Mouse (Mus musculus): Measurements from ENCODE around the gene Gopc. TPM values are rescaled to one million over a fixed set of nuclear protein-coding genes. Genes with fewer than 3 reads are reported as not detected.
"Not testable (repeated sequence)": the region's sequence is repeated elsewhere in the genome, so short reads cannot be mapped to it uniquely, and the experiment has no call there.

Gene Gopc
- polyA plus RNA-seq, 1 experiment from 2014 or later, result 15.9 TPM

DNA sequence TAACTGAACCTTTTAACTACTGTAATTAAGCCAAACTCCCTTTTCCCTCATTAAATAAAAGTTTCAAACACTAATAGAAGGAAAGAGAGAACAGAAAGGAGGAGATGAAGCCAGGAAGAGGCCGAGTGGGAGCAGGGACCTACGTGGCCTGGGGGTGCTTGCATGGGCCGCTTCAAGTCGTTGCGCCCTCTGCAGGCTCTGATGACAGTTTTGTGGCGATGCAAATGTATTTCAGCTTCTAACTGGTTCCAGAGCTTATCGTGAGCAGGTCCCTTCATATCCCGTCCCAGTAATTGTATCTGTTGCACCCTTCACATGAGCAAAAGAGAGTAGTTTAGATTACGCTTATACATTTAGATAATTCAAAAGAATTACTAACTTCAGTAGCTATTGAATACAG, 28.7 kb downstream of the Gopc start:
- Histone ChIP-seq H3K4me3 (ENCODE audit: low read depth, low read length) (no peak overlapping the region), H3K27me3 (ENCODE audit: control insufficient read depth, insufficient read depth, low read length) (no peaks in the 10 kb centered on the region), H3K4me2 (no peak overlapping the region), H3K36me3 (ENCODE audit: control insufficient read depth, insufficient read depth, low read length) (peaks cover 16% of the 10 kb centered on the region), H3K4me1 (ENCODE audit: control insufficient read depth, insufficient read depth, low read length) (no peaks in the 10 kb centered on the region), H3K9me3 (replicated peaks; ENCODE audit: control insufficient read depth, low read length) (no peaks in the 10 kb centered on the region), H3K27ac (ENCODE audit: low read depth, low read length) (no peak overlapping the region), H3K9ac (ENCODE audit: low read depth, low read length) (no peak overlapping the region)
- no peak for ATAC-seq (replicated peaks; ENCODE audit: insufficient number of reproducible peaks, low FRiP score, low TSS enrichment)
- WGBS (ENCODE audit: insufficient replicate concordance), result 77% methylated on average over 9 of the region's 9 CpGs

DNA sequence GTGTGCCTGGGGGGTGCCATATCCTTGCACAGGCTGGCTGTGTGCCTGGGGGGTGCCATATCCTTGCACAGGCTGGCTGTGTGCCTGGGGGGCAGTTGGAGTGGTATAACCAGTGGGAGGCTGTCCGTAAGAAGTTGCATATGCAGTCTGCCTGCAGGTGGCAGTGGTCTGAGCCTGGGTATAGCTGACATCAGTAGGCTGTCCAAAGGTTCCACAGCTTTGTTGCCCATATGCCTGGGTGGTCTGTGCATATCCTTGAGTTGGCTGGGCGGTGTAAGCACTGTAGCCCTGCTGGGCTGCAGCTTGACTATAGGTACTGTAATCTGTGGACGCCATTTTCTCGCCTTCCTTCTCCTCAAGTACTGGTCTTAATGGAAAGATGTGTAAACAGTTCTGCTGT, 38.6 kb downstream of the Gopc start:
- H3K9ac ChIP-seq (ENCODE audit: low read depth, low read length); H3K4me1 ChIP-seq (ENCODE audit: control insufficient read depth, insufficient read depth, low read length); ATAC-seq (replicated peaks; ENCODE audit: insufficient number of reproducible peaks, low FRiP score, low TSS enrichment); H3K27ac ChIP-seq (ENCODE audit: low read depth, low read length); H3K27me3 ChIP-seq (ENCODE audit: control insufficient read depth, insufficient read depth, low read length); H3K4me3 ChIP-seq (ENCODE audit: low read depth, low read length); H3K4me2 ChIP-seq; H3K9me3 ChIP-seq (replicated peaks; ENCODE audit: control insufficient read depth, low read length): not testable (repeated sequence)
- peaks cover 22% of the 10 kb centered on the region for H3K36me3 ChIP-seq (ENCODE audit: control insufficient read depth, insufficient read depth, low read length)
- 87% methylated on average over 4 of the region's 4 CpGs for WGBS (ENCODE audit: insufficient replicate concordance)

DNA sequence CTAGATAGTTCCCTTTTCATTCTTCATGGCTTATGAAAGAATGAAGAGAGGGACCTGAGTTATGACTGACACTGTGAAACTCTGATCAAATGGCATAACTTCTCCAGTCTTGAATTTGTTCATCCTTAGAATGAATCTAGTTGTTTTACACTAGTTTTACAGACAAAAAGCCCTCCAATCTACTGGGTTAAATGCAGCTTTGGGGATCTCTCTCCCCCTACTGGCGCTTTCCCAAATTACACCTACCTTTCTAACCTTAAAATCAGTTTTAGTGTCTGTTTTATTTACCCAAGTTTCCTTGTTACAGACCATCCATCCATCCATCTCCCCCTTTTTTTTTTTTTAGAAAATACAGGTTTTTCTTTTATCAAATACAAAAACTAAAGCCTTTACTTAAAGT, 50.9 kb downstream of the Gopc start:
- WGBS (ENCODE audit: insufficient replicate concordance), result 4% methylated on average over 1 of the region's 1 CpGs
- Histone ChIP-seq H3K27me3 (ENCODE audit: control insufficient read depth, insufficient read depth, low read length) (no peaks in the 10 kb centered on the region), H3K9me3 (replicated peaks; ENCODE audit: control insufficient read depth, low read length) (no peaks in the 10 kb centered on the region), H3K27ac (ENCODE audit: low read depth, low read length) (no peak overlapping the region), H3K4me3 (ENCODE audit: low read depth, low read length) (no peak overlapping the region), H3K9ac (ENCODE audit: low read depth, low read length) (no peak overlapping the region), H3K4me1 (ENCODE audit: control insufficient read depth, insufficient read depth, low read length) (no peaks in the 10 kb centered on the region), H3K36me3 (ENCODE audit: control insufficient read depth, insufficient read depth, low read length) (peaks cover 5% of the 10 kb centered on the region; the same call in 1 of the 2 replicates), H3K4me2 (no peak overlapping the region)
- ATAC-seq (replicated peaks; ENCODE audit: insufficient number of reproducible peaks, low FRiP score, low TSS enrichment), result no peak

DNA sequence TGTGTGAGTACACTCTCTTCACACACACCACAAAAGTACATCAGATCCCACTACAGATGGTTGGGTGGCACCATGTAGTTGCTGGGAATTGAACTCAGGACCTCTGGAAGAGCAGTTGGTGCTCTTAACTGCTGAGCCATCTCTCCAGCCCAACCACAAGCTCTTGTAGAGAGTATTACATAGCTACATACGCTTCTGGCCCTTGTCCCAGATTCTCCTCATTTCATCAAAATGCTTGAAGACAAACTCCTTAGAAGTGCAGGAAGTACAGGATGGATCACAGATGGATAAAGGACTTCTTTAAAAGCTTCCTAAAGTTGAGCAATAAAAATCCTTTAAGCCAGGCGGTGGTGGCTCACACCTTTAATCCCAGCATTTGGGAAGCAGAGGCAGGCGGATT, 60.0 kb downstream of the Gopc start:
- WGBS (ENCODE audit: insufficient replicate concordance), result 88% methylated on average over 3 of the region's 3 CpGs
- Histone ChIP-seq H3K36me3 (ENCODE audit: control insufficient read depth, insufficient read depth, low read length) (no peaks in the 10 kb centered on the region; the same call in 1 of the 2 replicates), H3K9me3 (replicated peaks; ENCODE audit: control insufficient read depth, low read length) (no peaks in the 10 kb centered on the region), H3K27ac (ENCODE audit: low read depth, low read length) (no peak overlapping the region), H3K27me3 (ENCODE audit: control insufficient read depth, insufficient read depth, low read length) (no peaks in the 10 kb centered on the region), H3K4me1 (ENCODE audit: control insufficient read depth, insufficient read depth, low read length) (no peaks in the 10 kb centered on the region), H3K9ac (ENCODE audit: low read depth, low read length) (no peak overlapping the region), H3K4me2 (no peak overlapping the region), H3K4me3 (ENCODE audit: low read depth, low read length) (no peak overlapping the region)
- no peak for ATAC-seq (replicated peaks; ENCODE audit: insufficient number of reproducible peaks, low FRiP score, low TSS enrichment)

DNA sequence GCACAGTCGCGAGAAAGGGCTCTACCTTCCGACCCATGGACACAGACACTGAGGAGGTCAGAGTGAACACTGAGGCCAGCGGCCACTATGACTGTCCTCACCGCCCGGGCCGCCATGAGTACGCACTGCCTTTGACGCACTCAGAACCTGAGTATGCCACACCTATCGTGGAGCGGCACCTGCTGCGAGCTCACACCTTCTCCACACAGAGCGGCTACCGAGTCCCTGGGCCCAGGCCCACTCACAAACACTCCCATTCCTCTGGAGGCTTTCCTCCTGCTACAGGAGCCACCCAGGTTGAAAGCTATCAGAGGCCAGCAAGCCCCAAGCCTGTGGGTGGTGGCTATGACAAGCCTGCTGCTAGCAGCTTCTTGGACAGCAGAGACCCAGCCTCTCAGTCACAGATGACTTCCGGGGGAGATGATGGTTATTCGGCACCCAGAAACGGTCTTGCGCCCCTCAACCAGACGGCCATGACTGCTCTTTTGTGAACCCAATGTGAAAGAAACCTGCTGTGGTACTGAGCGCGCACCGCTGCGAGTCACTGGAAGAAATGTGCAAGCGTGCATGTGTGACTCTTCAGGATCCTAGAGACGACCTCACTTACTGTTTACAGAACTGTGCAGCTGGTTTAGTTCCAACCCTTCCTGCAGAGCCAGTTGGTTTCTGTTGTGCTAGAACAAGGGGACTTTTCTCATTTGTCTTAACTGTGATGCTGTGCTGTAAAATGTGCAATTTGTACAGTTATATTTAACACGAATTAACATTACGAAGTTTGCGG, 62.2 kb downstream of the Gopc start:
- no peaks in the 10 kb centered on the region for H3K27me3 ChIP-seq (ENCODE audit: control insufficient read depth, insufficient read depth, low read length)
- H3K4me1 ChIP-seq (ENCODE audit: control insufficient read depth, insufficient read depth, low read length), result no peaks in the 10 kb centered on the region
- H3K9ac ChIP-seq (ENCODE audit: low read depth, low read length), result no peak overlapping the region
- H3K9me3 ChIP-seq (replicated peaks; ENCODE audit: control insufficient read depth, low read length), result no peaks in the 10 kb centered on the region
- no peaks in the 10 kb centered on the region; the same call in 1 of the 2 replicates for H3K36me3 ChIP-seq (ENCODE audit: control insufficient read depth, insufficient read depth, low read length)
- WGBS (ENCODE audit: insufficient replicate concordance), result 89% methylated on average over 28 of the region's 28 CpGs
- no peak overlapping the region for H3K4me2 ChIP-seq
- no peak overlapping the region for H3K4me3 ChIP-seq (ENCODE audit: low read depth, low read length)
- no peak for ATAC-seq (replicated peaks; ENCODE audit: insufficient number of reproducible peaks, low FRiP score, low TSS enrichment)
- H3K27ac ChIP-seq (ENCODE audit: low read depth, low read length), result no peak overlapping the region

DNA sequence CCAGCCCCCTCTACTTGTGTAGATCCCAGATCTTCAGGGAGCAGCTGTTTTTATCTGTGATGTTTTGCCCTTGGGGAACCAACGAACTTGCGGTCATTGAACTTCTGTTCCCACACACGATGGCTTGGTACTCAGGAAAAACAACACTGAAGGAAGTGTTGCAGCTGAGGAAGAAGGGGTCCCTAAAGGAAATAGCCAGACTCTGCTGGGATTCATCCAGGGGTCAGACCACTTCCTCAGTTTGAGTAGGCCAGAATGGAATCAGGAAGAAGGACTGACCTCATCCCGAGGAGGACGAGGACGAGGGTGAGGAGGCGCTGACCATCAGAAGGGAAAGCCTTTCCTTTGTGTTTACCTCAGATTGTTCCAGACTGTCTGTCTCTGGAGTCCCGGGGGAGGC, 72.7 kb downstream of the Gopc start:
- Histone ChIP-seq H3K4me3 (ENCODE audit: low read depth, low read length) (no peak overlapping the region), H3K9me3 (replicated peaks; ENCODE audit: control insufficient read depth, low read length) (no peaks in the 10 kb centered on the region), H3K4me2 (no peak overlapping the region), H3K27me3 (ENCODE audit: control insufficient read depth, insufficient read depth, low read length) (no peaks in the 10 kb centered on the region), H3K27ac (ENCODE audit: low read depth, low read length) (no peak overlapping the region), H3K4me1 (ENCODE audit: control insufficient read depth, insufficient read depth, low read length) (no peaks in the 10 kb centered on the region), H3K36me3 (ENCODE audit: control insufficient read depth, insufficient read depth, low read length) (no peaks in the 10 kb centered on the region), H3K9ac (ENCODE audit: low read depth, low read length) (no peak overlapping the region)
- no peak for ATAC-seq (replicated peaks; ENCODE audit: insufficient number of reproducible peaks, low FRiP score, low TSS enrichment)
- WGBS (ENCODE audit: insufficient replicate concordance), result 44% methylated on average over 8 of the region's 8 CpGs

DNA sequence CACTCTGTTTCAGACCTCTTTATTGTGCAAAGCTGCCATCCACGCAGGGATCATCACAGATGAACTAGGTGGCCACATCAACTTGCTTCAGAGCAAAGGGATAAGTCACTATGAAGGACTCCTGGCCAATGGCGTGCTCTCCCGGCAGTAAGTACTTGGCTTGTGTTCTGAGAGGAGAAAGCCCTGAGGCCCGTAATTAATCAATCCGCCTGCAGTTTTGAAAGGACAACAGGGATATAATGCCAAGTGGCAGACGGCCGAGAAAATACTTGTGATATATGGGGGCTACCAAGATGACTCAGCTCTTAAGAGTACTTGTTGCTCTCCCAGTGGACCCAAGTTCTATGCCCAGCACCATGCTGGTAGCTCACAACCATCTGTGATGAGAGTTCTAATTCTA, 77.3 kb downstream of the Gopc start:
- ATAC-seq (replicated peaks; ENCODE audit: insufficient number of reproducible peaks, low FRiP score, low TSS enrichment), result no peak
- H3K36me3 ChIP-seq (ENCODE audit: control insufficient read depth, insufficient read depth, low read length), result no peaks in the 10 kb centered on the region
- 84% methylated on average over 7 of the region's 7 CpGs for WGBS (ENCODE audit: insufficient replicate concordance)

DNA sequence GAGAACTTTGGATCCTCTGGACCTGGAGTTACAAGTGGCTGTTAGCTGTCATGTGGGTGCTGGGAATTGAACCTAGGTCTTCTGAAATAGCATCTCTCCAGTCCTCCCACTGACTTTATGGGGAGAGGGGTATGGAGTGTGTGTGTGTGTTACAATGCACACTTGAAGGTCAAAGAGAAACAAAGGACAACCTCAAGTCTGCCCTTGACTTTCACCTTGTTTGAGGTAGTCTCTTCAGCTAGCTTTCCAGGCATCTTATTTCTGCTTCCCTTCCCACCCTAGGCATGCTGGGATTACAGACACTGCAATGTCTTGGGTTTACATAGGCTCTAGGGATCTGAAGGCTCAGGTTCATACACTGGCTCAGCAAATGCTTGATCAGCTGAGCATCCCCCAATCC, 79.7 kb downstream of the Gopc start:
- no peak overlapping the region for H3K4me3 ChIP-seq (ENCODE audit: low read depth, low read length)
- no peaks in the 10 kb centered on the region for H3K36me3 ChIP-seq (ENCODE audit: control insufficient read depth, insufficient read depth, low read length)
- 0 out of 2 replicates have a peak, but pooled peaks cover 4% of the 10 kb centered on the region for H3K4me1 ChIP-seq (ENCODE audit: control insufficient read depth, insufficient read depth, low read length)
- no peak overlapping the region for H3K27ac ChIP-seq (ENCODE audit: low read depth, low read length)
- no peak overlapping the region for H3K4me2 ChIP-seq
- no peak for ATAC-seq (replicated peaks; ENCODE audit: insufficient number of reproducible peaks, low FRiP score, low TSS enrichment)
- H3K9me3 ChIP-seq (replicated peaks; ENCODE audit: control insufficient read depth, low read length), result no peaks in the 10 kb centered on the region
- no peak overlapping the region for H3K9ac ChIP-seq (ENCODE audit: low read depth, low read length)
- no peaks in the 10 kb centered on the region for H3K27me3 ChIP-seq (ENCODE audit: control insufficient read depth, insufficient read depth, low read length)

More for the DNA sequence above, 77.3 kb downstream of the Gopc start:
- Histone ChIP-seq H3K4me2 (no peak overlapping the region), H3K27ac (ENCODE audit: low read depth, low read length) (no peak overlapping the region), H3K4me3 (ENCODE audit: low read depth, low read length) (no peak overlapping the region), H3K9me3 (replicated peaks; ENCODE audit: control insufficient read depth, low read length) (no peaks in the 10 kb centered on the region), H3K4me1 (ENCODE audit: control insufficient read depth, insufficient read depth, low read length) (no peaks in the 10 kb centered on the region), H3K27me3 (ENCODE audit: control insufficient read depth, insufficient read depth, low read length) (no peaks in the 10 kb centered on the region), H3K9ac (ENCODE audit: low read depth, low read length) (no peak overlapping the region)

DNA sequence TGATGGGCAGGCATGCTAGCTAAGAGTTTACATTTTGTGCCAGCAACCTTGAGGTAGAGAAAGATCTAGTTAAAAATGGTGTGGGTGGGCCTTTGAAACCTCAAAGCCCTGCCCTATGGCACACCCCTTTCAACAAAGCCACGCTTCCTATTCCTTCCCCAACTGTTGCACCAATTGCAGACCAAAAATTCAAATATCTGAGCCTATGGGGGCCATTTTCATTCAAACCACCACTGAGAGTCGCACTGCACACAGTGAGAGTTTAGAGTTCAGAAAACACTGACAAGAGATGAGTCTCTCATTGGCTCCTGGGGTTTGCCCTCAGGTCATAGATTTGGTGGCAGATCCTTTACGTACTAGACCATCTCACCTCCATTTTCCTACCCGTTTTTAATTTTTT, 80.2 kb downstream of the Gopc start:
- Histone ChIP-seq H3K4me2 (no peak overlapping the region), H3K27me3 (ENCODE audit: control insufficient read depth, insufficient read depth, low read length) (no peaks in the 10 kb centered on the region), H3K9ac (ENCODE audit: low read depth, low read length) (no peak overlapping the region), H3K4me1 (ENCODE audit: control insufficient read depth, insufficient read depth, low read length) (0 out of 2 replicates have a peak, but pooled peaks cover 4% of the 10 kb centered on the region), H3K4me3 (ENCODE audit: low read depth, low read length) (no peak overlapping the region), H3K9me3 (replicated peaks; ENCODE audit: control insufficient read depth, low read length) (no peaks in the 10 kb centered on the region), H3K27ac (ENCODE audit: low read depth, low read length) (no peak overlapping the region), H3K36me3 (ENCODE audit: control insufficient read depth, insufficient read depth, low read length) (no peaks in the 10 kb centered on the region)
- ATAC-seq (replicated peaks; ENCODE audit: insufficient number of reproducible peaks, low FRiP score, low TSS enrichment), result no peak
- WGBS (ENCODE audit: insufficient replicate concordance), result 86% methylated on average over 4 of the region's 4 CpGs

Data from heart, embryonic 11.5 days (tissue).